Mouse (Mus musculus) heart, postnatal 0 days (tissue): Measurements from ENCODE around the gene Cbx5.

ENCODE experiments used
- CTCF ChIP-seq: IDR thresholded peaks from 2 replicates; pipeline ENCODE4 v1.5.1; 2016; ENCODE audit warnings: antibody characterized with exemption, control low read depth, low read depth
- EP300 ChIP-seq: IDR thresholded peaks from 2 replicates; pipeline ENCODE4 v1.6.1; 2016; ENCODE audit warnings: antibody characterized with exemption, low read depth

DNA sequence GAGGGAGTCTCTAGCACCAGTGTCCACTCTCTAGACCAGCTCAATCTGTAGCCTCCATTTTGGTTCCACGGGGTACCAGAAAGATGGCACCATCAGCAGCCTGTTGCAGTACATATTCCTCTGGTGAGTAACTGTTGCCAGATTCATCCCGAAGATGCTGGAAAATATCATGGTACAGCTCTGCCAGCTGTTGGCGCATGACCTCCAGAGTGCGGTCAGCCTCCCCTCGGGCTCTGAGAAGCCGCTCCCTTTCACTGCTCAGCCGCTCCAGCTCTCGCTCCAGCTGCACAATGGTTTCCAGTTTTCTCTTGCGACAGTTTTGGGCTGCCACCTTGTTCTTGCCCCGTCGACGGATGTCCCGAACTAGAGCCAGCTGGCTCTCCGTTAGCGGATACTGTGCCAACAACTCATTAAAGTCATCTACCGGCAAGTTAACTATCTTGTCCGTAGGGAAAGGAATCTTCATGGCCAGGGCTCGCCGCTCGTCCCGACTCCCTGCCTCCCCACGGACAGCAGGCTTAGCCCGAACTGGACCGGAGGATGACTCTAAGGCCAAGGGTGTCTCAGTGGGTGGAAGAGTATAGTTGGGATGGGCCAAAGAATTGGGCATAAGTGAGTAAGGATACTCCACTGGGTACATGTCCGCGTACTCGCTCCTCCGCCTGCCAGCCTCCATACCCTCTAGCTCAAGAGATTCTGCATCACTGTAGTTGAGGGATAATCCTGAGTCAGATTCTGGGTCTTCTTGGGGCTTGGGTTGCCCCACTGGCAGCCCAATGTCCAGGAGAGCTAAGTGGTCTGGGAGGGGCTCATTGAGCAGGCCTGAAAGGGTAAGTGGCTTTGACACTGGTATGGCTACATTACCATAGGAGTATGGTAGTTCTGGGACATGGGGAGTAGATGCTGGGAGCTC is 9.0 kb upstream of the Cbx5 start:
- TF ChIP-seq CTCF: no peak
- TF ChIP-seq EP300: no peak
